Mouse (Mus musculus) duodenum, adult 2 months (tissue): ENCODE measurements around the gene Fam187a. TPM values are rescaled to one million over a fixed set of nuclear protein-coding genes. Genes with fewer than 3 reads are reported as not detected.

ENCODE experiments used
- polyA plus RNA-seq: library from polyadenylated mRNA; depleted of rRNA; stranded (reverse); fragments of >200 nt; gene quantifications from 2 replicates; pipeline ENCODE4 v1.2.3, GENCODE M21; 2012; ENCODE audit warnings: low replicate concordance; rRNA removed

Fam187a gene
- not detected in 2 replicates for polyA plus RNA-seq

GRCm38 (mm10) chr11:102884616-102885219 is at the start of gene Fam187a:
Fam187a (plus strand) TSS chr11:102885169.

GRCm38 (mm10) chr11:102835549-102835948 is 49.4 kb upstream of the Fam187a start, which contains the start of gene Higd1b:
Higd1b (plus strand) TSS chr11:102835849.

GRCm38 (mm10) chr11:102880585-102881313 is 4.2 kb upstream of the Fam187a start, which contains the start of the genes Eftud2 and Ccdc103:
Eftud2 (minus strand) TSS chr11:102880985.
Ccdc103 (plus strand) TSS chr11:102881204.

GRCm38 (mm10) chr11:102900763-102901162 is 15.8 kb downstream of the Fam187a start, which contains the start of gene Gfap:
Gfap (minus strand) TSS chr11:102900912.

GRCm38 (mm10) chr11:102924557-102925350 is 39.8 kb downstream of the Fam187a start, which contains the start of gene Kif18b:
Kif18b (minus strand) TSS chr11:102925124.

Other genes with a start within 250 kb of the Fam187a start
- not detected in 2 replicates for gene Meioc, start 221.5 kb upstream of the Fam187a start, polyA plus RNA-seq
- gene Ccdc43, start 187.4 kb upstream of the Fam187a start, polyA plus RNA-seq, result 1.1 and 1.3 TPM in 2 replicates
- 4.8 and 5.4 TPM in 2 replicates for gene Adam11, start 123.7 kb upstream of the Fam187a start, polyA plus RNA-seq
- gene Gjc1, start 65.5 kb upstream of the Fam187a start, polyA plus RNA-seq, result 0.77 and 1.4 TPM in 2 replicates
- gene Higd1b, start 49.3 kb upstream of the Fam187a start, polyA plus RNA-seq, result 0.82 TPM in 1 of 2 replicates, not detected in the other
- gene Eftud2, start 4.2 kb upstream of the Fam187a start, polyA plus RNA-seq, result 109 and 119 TPM in 2 replicates
- not detected in 2 replicates for gene Ccdc103, start 4.0 kb upstream of the Fam187a start, polyA plus RNA-seq
- gene Gfap, start 15.7 kb downstream of the Fam187a start, polyA plus RNA-seq, result 0.30 and 0.81 TPM in 2 replicates
- 3.2 and 4.7 TPM in 2 replicates for gene Kif18b, start 40.0 kb downstream of the Fam187a start, polyA plus RNA-seq
- 0.40 and 0.77 TPM in 2 replicates for gene C1ql1, start 61.5 kb downstream of the Fam187a start, polyA plus RNA-seq
- 18.1 and 18.6 TPM in 2 replicates for gene Nmt1, start 143.0 kb downstream of the Fam187a start, polyA plus RNA-seq
- gene Dcakd, start 143.2 kb downstream of the Fam187a start, polyA plus RNA-seq, result 51.3 and 51.6 TPM in 2 replicates
- gene Plcd3, start 216.5 kb downstream of the Fam187a start, polyA plus RNA-seq, result 5.3 and 6.8 TPM in 2 replicates
- gene Acbd4, start 216.5 kb downstream of the Fam187a start, polyA plus RNA-seq, result 108 and 223 TPM in 2 replicates
- 6.7 and 9.3 TPM in 2 replicates for gene Hexim1, start 231.1 kb downstream of the Fam187a start, polyA plus RNA-seq
- gene Hexim2, start 247.3 kb downstream of the Fam187a start, polyA plus RNA-seq, result 1.1 and 1.6 TPM in 2 replicates